ENCODE assay signal across 17 mouse cellular contexts in the genomic region with DNA sequence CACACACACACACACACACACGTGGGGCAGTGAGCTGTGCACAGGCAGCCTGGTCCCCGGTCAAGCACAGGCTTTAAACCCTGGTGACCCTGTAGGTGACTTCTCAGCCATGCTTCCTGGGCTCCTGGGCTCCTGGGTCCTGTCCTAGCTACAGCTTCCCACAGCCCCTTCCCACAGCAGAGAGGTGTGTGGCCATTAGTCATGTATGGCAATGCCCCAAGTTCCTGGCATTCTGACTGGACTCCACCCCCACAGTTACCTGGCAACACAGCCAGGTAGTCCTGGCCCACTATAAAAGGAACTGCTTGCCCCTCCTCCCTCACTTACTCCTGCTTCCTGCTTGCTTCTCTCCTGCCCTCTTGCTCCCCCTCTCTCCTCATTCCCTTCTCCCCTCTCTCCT.
A peak's percentile ranks its signal among the peaks of the same experiment; 100 is the strongest.
DNase-seq lines count a peak whose midpoint lies in the region; ATAC-seq and TF ChIP-seq lines count a peak whose summit lies in the region.
"Had no signal": no experiment of that assay in that cellular context is flagged by ENCODE, and none has a peak within 500 bp of the region (broad histone marks: within the 10 kb centered on the region; RNA-seq: fewer than 3 reads in every experiment).

No protein-coding gene starts in this region.

- H3K4me3 ChIP-seq in E14TG2a.4 (replicated peaks; ENCODE audit: low read length) = peak overlapping the region; percentile 72
- H3K4me3 ChIP-seq in midbrain, embryonic 10.5 days = no peak overlapping the region
- H3K4me3 ChIP-seq: forebrain, embryonic 15.5 days; layer of hippocampus, adult 2 months; limb, embryonic 10.5 days had no signal

- no peaks in the 10 kb centered on the region for H3K27me3 ChIP-seq in E14TG2a.4 (ENCODE audit: insufficient read depth, low read length)
- no peaks in the 10 kb centered on the region for H3K27me3 ChIP-seq in midbrain, embryonic 10.5 days (ENCODE audit: low read depth, poor library complexity, severe bottlenecking)
- H3K27me3 ChIP-seq: forebrain, embryonic 15.5 days had no signal

- ATAC-seq in monocyte, adult 5-6 weeks (replicated peaks; ENCODE audit: insufficient number of reproducible peaks, low FRiP score, low TSS enrichment, poor library complexity, severe bottlenecking) = no peak
- ATAC-seq: forebrain, embryonic 15.5 days had no signal

- no peak overlapping the region for H3K27ac ChIP-seq in midbrain, embryonic 10.5 days (replicated peaks)
- H3K27ac ChIP-seq: forebrain, embryonic 15.5 days; hindbrain, embryonic 14.5 days; layer of hippocampus, adult 2 months; limb, embryonic 10.5 days; liver, embryonic 14.5 days had no signal

- no peaks in the 10 kb centered on the region for H3K9me3 ChIP-seq in E14TG2a.4 (ENCODE audit: low read length)
- H3K9me3 ChIP-seq in midbrain, embryonic 10.5 days (replicated peaks) = no peaks in the 10 kb centered on the region
- H3K9me3 ChIP-seq: forebrain, embryonic 15.5 days; limb, embryonic 10.5 days had no signal

- DNase-seq in R1 (ENCODE audit: low read depth, low spot score) = peak; percentile 58
- DNase-seq in kidney, postnatal 25 days = peak; percentile 67 to 83
- DNase-seq in lung, postnatal 14 days = peak; percentile 37
- DNase-seq in midbrain, embryonic 10.5 days (ENCODE audit: low spot score) = no peak
- DNase-seq in cerebellum, adult 11 months = no peak
- DNase-seq: adrenal gland, postnatal 10 days; cerebellum, postnatal 36 days; gastrocnemius, postnatal 25 days; spleen, adult 18-20 months; thymus, adult 2 months had no signal

- 56% methylated on average over 2 of the region's 2 CpGs for WGBS in midbrain, embryonic 10.5 days

- peaks cover 35% of the 10 kb centered on the region for H3K4me1 ChIP-seq in E14TG2a.4 (replicated peaks; ENCODE audit: low read depth, low read length)
- H3K4me1 ChIP-seq in midbrain, embryonic 10.5 days = no peaks in the 10 kb centered on the region
- H3K4me1 ChIP-seq: forebrain, embryonic 15.5 days had no signal

- TF ChIP-seq CTCF in E14TG2a.4 (conservative IDR thresholded peaks at IDR 0.05; ENCODE audit: low read length) = no peak

- H3K36me3 ChIP-seq in E14TG2a.4 (ENCODE audit: insufficient read depth, low read length) = no peaks in the 10 kb centered on the region
- no peaks in the 10 kb centered on the region for H3K36me3 ChIP-seq in midbrain, embryonic 10.5 days
- H3K36me3 ChIP-seq: forebrain, embryonic 15.5 days; limb, embryonic 10.5 days had no signal

Comparison
In these comparisons a context has a peak if more than half of its experiments do, and no peak if none do; other contexts are left out.
1. DNase-seq: peak in R1 (single experiment), kidney, postnatal 25 days (2 of 2) and lung, postnatal 14 days (single experiment); none in midbrain, embryonic 10.5 days (single experiment) and cerebellum, adult 11 months (single experiment).